Mouse (Mus musculus) erythroblast, embryonic 14.5 days (primary cell): ENCODE data around the gene Elf5. TPM values are rescaled to one million over a fixed set of nuclear protein-coding genes. Genes with fewer than 3 reads are reported as not detected.

ENCODE experiments used
- H3K27me3 ChIP-seq: 2 replicates; pipeline ENCODE4 v1.6.1; 2012; ENCODE audit warnings: inconsistent platforms; ENCODE audit not compliant: control insufficient read depth
- H3K36me3 ChIP-seq: 2 replicates; pipeline ENCODE4 v1.6.1; 2012; ENCODE audit warnings: mild to moderate bottlenecking, inconsistent platforms; ENCODE audit not compliant: control insufficient read depth
- H3K4me1 ChIP-seq: 2 replicates; pipeline ENCODE4 v1.6.1; 2012; ENCODE audit warnings: inconsistent platforms; ENCODE audit not compliant: control insufficient read depth
- H3K4me3 ChIP-seq: replicated peaks from 2 replicates; pipeline ENCODE3; 2012; ENCODE audit warnings: moderate library complexity, mild to moderate bottlenecking, inconsistent platforms
- H3K9me3 ChIP-seq: 2 replicates; pipeline ENCODE4 v1.6.1; 2012; ENCODE audit warnings: low read length, inconsistent platforms, mixed read lengths; ENCODE audit not compliant: control insufficient read depth
- GATA1 ChIP-seq: IDR thresholded peaks from 2 replicates; pipeline ENCODE4 v1.6.1; 2012; ENCODE audit warnings: low read length, inconsistent platforms, mixed read lengths
- TAL1 ChIP-seq: IDR thresholded peaks from 3 replicates; pipeline ENCODE4 v1.6.1; 2012; ENCODE audit warnings: low read length, inconsistent platforms, mixed read lengths
- polyA plus RNA-seq: library from polyadenylated mRNA; stranded (reverse); fragments of >175 nt; gene quantifications from 2 replicates; pipeline ENCODE4 v1.2.3, GENCODE M21; 2012

The Elf5 gene
- polyA plus RNA-seq, 1 experiment, result not detected

- Histone ChIP-seq H3K9me3 (no peaks in the 10 kb centered on the region), H3K4me1 (no peaks in the 10 kb centered on the region), H3K27me3 (no peaks in the 10 kb centered on the region), H3K36me3 (peaks cover 40% of the 10 kb centered on the region), H3K4me3 (no peak overlapping the region)
- TF ChIP-seq TAL1 (no peak), GATA1 (no peak)
These were observed 38.3 kb downstream of the Elf5 start for GRCm38 (mm10) chr2:103449813-103450212.

- Histone ChIP-seq H3K27me3 (no peaks in the 10 kb centered on the region), H3K36me3 (peaks cover 44% of the 10 kb centered on the region), H3K4me1 (no peaks in the 10 kb centered on the region), H3K4me3 (no peak overlapping the region), H3K9me3 (no peaks in the 10 kb centered on the region)
- TF ChIP-seq GATA1 (no peak), TAL1 (no peak)
These were observed 38.8 kb downstream of the Elf5 start for GRCm38 (mm10) chr2:103450267-103450666.

GRCm38 (mm10) chr2:103452550-103452949 is 41.1 kb downstream of the Elf5 start:
- peaks cover 67% of the 10 kb centered on the region for H3K36me3 ChIP-seq
- no peaks in the 10 kb centered on the region for H3K9me3 ChIP-seq
- no peaks in the 10 kb centered on the region for H3K27me3 ChIP-seq
- no peak overlapping the region for H3K4me3 ChIP-seq
- TF ChIP-seq GATA1 (no peak), TAL1 (no peak)
- no peaks in the 10 kb centered on the region for H3K4me1 ChIP-seq

- peaks cover 19% of the 10 kb centered on the region for H3K4me1 ChIP-seq
- H3K4me3 ChIP-seq, result no peak overlapping the region
- TF ChIP-seq GATA1, result no peak
- TF ChIP-seq TAL1, result no peak
- H3K9me3 ChIP-seq, result peaks cover 7% of the 10 kb centered on the region
- H3K36me3 ChIP-seq, result peaks cover 97% of the 10 kb centered on the region
- no peaks in the 10 kb centered on the region for H3K27me3 ChIP-seq
These were observed 44.3 kb downstream of the Elf5 start for GRCm38 (mm10) chr2:103455748-103456147.

- H3K4me1 ChIP-seq, result peaks cover 23% of the 10 kb centered on the region
- peaks cover 7% of the 10 kb centered on the region for H3K9me3 ChIP-seq
- TF ChIP-seq GATA1, result no peak
- no peak for TF ChIP-seq TAL1
- peaks cover 100% of the 10 kb centered on the region for H3K36me3 ChIP-seq
- no peaks in the 10 kb centered on the region for H3K27me3 ChIP-seq
- no peak overlapping the region for H3K4me3 ChIP-seq
These were observed 45.2 kb downstream of the Elf5 start for GRCm38 (mm10) chr2:103456646-103457045.

- Histone ChIP-seq H3K9me3 (peaks cover 7% of the 10 kb centered on the region), H3K4me1 (peaks cover 23% of the 10 kb centered on the region), H3K36me3 (peaks cover 100% of the 10 kb centered on the region), H3K4me3 (no peak overlapping the region), H3K27me3 (no peaks in the 10 kb centered on the region)
- TF ChIP-seq TAL1 (no peak), GATA1 (no peak)
These were observed 45.6 kb downstream of the Elf5 start for GRCm38 (mm10) chr2:103457048-103457447.

- peaks cover 7% of the 10 kb centered on the region for H3K9me3 ChIP-seq
- peaks cover 23% of the 10 kb centered on the region for H3K4me1 ChIP-seq
- H3K4me3 ChIP-seq, result no peak overlapping the region
- no peak for TF ChIP-seq TAL1
- TF ChIP-seq GATA1, result no peak
- H3K36me3 ChIP-seq, result peaks cover 100% of the 10 kb centered on the region
- no peaks in the 10 kb centered on the region for H3K27me3 ChIP-seq
These were observed 46.1 kb downstream of the Elf5 start for GRCm38 (mm10) chr2:103457628-103458027.

GRCm38 (mm10) chr2:103459069-103459468 is 47.6 kb downstream of the Elf5 start:
- Histone ChIP-seq H3K36me3 (peaks cover 100% of the 10 kb centered on the region), H3K4me3 (no peak overlapping the region), H3K4me1 (peaks cover 23% of the 10 kb centered on the region), H3K9me3 (peaks cover 7% of the 10 kb centered on the region), H3K27me3 (no peaks in the 10 kb centered on the region)
- no peak for TF ChIP-seq GATA1
- TF ChIP-seq TAL1, result no peak

- peaks cover 7% of the 10 kb centered on the region for H3K9me3 ChIP-seq
- H3K27me3 ChIP-seq, result no peaks in the 10 kb centered on the region
- no peak overlapping the region for H3K4me3 ChIP-seq
- H3K36me3 ChIP-seq, result peaks cover 100% of the 10 kb centered on the region
- peaks cover 23% of the 10 kb centered on the region for H3K4me1 ChIP-seq
- TF ChIP-seq GATA1, result no peak
- no peak for TF ChIP-seq TAL1
These were observed 49.7 kb downstream of the Elf5 start for GRCm38 (mm10) chr2:103461210-103461609.

GRCm38 (mm10) chr2:103461743-103462142 is 50.3 kb downstream of the Elf5 start:
- Histone ChIP-seq H3K36me3 (peaks cover 100% of the 10 kb centered on the region), H3K27me3 (no peaks in the 10 kb centered on the region), H3K4me3 (no peak overlapping the region), H3K9me3 (peaks cover 7% of the 10 kb centered on the region), H3K4me1 (peaks cover 23% of the 10 kb centered on the region)
- TF ChIP-seq GATA1, result no peak
- TF ChIP-seq TAL1, result no peak
